Mouse (Mus musculus) megakaryocyte, adult 5-6 weeks (primary cell): ENCODE data around the gene Vill. TPM values are rescaled to one million over a fixed set of nuclear protein-coding genes. Genes with fewer than 3 reads are reported as not detected.
A peak's percentile ranks its signal among the peaks of the same experiment; 100 is the strongest.

Source experiments
- ATAC-seq: 2 replicates; pipeline ENCODE4 v1.8.0; 2016; ENCODE audit warnings: mild to moderate bottlenecking, inconsistent platforms; ENCODE audit not compliant: poor library complexity, severe bottlenecking
- total RNA-seq, 2 experiments: library from RNA; stranded (forward) in 1 of 2; stranded (reverse) in 1 of 2; fragments of 153-499, 151-499 nt in 1 of 2; fragments of 221-1000, 200-1000 nt in 1 of 2; gene quantifications; 2 replicates each; pipeline versions ENCODE4 v1.2.3 to v1.2.4; 2015 to 2017

Vill gene
- total RNA-seq, 2 experiments from 2014 or later: 17.0 to 92.7 TPM

DNA sequence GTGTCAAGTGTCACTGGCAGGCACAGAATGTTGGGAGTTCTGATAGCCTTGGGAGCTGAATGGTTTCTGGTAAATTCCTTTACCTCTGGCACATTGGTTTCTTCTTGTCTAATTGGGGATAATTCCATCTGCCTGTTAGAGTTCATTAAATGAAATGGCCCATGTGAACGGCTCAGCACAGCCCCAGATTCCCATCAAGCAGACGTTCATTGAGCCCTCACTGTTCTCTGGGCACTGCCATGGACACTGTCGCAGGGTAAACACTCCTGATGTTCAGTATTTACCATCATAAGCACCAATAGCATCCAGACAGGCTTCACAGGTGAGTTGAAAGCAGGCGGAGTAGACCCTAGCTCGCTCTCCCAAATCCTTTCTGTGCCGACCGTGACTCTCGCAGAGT lies 18.5 kb upstream of the Vill start:
- ATAC-seq: no peak

DNA sequence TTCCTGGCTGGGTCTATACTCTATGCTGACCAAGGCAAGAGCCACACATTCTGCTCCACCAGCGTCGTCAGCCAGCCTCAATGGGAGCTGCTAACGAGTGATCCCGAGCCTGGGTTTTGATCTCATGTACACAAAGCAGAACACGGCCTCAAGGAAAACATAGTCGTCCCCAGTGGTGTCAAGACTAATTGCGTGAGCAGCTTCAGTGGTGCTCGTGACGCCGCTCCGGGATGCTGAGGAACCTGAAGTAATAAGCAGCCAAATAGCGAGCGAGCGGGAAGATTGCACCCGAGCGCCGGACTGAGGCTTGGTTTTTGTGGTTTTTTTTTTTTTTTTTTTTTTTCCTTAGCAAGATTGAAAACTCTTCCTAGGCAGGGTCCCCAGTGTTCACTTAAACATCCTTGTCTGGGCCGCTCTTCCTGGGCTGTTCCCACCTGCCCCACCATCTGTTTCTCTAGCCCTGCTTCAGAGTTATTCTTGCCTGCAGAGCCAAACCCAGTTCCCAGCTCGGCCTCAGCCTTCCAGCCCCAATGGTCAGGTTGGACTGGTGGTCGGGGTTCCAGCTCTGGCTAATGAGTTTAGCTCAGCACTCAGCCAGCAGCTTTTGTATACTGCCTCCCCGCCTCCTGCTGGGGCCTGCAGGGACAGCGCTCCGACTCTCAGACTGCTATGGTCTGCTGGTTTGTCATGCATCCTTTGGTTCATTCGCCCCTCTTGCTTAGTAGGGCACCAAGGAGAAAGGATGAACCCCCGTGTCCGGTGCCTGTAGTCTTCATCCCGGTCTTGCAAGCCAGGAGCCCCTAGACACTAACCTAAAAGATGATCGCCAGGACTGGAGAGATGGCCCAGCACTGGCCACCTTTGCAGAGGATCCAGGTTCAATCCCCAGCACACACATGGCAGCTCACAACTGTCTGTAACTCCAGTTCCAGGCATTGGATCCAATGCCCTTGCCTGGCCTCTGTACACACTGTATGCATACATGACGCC lies 17.6 kb upstream of the Vill start:
- ATAC-seq: no peak

- ATAC-seq: peak; percentile 86
These were observed 16.7 kb upstream of the Vill start for GRCm38 (mm10) chr9:119035836-119036235.

- no peak for ATAC-seq
These were observed 15.4 kb upstream of the Vill start for GRCm38 (mm10) chr9:119037076-119037730.

DNA sequence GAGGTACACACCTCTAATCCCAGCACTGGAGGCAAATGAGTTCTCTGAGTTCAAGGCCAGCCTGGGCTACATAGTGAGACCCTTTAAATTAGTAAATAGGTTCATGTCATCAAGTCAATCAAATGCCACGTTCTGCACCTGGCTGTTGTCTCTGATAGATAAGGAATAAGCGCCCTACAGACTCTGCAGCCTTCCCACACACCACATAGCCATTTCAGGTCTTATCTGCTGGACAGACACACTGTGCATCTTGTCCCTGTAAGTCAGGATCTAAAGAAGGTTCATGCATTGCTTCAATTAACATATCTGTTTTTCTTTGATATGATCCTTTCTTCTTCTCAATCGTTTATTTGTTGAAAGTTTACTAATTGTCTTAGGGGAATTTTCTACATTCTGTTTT lies 14.0 kb upstream of the Vill start:
- ATAC-seq: no peak

DNA sequence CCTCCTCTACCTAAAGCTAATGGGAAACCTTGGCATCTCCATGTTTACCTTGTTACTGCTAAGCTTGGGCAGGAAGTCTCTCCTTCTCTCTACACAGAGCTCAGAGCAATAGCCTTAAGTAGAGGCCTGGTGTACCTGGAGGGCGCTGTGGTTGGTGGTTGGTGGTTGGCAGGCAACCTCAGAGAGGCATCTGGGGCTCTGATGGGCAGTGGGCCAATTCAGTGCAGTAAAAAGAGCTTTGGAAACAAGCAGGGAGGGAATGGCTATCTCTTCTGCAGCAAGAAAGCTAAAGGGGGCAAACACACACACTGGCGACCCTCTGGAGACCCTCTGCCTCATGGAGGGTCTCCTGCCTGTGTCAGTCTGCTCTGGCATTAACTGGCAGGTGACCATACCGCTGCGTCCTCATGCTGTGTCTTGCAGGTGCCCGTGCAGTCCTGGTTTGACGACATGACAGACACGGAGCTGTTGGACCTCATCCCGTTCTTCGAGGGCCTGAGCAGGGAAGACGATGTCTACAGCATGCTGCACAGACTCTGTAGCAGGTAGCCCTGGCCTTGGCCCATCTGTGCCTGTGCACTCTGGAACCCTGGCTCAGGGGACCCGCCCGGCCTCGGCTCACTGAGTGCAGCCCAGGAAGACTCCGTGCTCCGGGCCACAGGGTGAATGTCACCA lies 12.3 kb upstream of the Vill start:
- no peak for ATAC-seq

DNA sequence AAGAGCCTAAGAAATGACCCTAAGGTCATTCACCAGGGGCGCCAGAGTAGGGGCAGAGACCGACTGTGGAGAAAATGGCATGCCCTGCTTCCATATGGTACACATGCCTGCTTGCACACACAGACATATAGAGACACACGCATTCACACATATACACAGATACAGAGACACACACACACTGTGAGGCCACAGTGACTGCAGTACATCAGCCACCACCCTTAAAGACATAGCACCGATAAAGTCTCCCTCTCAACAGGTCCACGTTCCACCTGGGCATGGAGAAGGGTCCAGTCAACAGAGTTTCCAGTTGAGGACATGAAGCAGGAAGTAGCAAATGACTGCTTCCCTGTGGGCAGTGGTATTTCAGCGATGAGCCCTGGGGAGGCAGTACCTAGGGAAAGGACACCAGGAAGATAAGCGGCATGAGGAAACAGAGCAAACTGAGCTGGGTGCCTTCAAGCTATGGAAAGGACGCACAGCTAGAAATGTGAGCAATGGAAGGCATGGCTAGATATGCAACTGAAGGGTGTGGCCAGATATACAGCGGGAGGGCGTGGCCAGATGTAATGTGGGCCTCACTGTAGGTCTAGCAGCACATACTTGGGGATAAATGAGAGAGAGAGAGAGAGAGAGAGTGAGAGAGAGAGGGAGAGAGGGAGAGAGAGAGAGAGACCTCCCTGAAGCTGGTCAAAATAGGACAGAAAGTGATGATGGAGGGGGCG lies 4.2 kb upstream of the Vill start:
- no peak for ATAC-seq

DNA sequence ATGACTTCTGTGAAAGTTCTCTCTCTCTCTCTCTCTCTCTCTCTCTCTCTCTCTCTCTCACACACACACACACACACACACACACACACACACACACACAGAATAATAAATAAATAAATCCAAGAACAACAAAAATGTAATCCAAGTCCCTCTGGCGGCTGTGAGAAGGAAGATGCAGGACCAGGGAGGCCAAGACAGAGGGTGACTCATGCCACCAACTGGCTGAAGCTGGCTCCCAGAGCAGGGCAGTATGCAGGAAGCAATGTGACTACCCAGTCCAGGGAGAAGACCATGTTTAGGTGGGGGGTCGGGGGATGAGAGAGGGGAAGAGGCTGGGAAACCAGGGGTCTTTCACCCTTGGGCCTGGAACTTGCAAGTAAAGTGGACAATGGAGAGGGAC lies 1.4 kb upstream of the Vill start:
- no peak for ATAC-seq

GRCm38 (mm10) chr9:119053964-119054576 lies 1.5 kb downstream of the Vill start:
- ATAC-seq: no peak

GRCm38 (mm10) chr9:119055336-119055735 lies 2.8 kb downstream of the Vill start:
- ATAC-seq: no peak

- no peak for ATAC-seq
These were observed 5.7 kb downstream of the Vill start for GRCm38 (mm10) chr9:119058245-119058644.

- ATAC-seq: no peak
These were observed 8.1 kb downstream of the Vill start for GRCm38 (mm10) chr9:119060701-119061100.

DNA sequence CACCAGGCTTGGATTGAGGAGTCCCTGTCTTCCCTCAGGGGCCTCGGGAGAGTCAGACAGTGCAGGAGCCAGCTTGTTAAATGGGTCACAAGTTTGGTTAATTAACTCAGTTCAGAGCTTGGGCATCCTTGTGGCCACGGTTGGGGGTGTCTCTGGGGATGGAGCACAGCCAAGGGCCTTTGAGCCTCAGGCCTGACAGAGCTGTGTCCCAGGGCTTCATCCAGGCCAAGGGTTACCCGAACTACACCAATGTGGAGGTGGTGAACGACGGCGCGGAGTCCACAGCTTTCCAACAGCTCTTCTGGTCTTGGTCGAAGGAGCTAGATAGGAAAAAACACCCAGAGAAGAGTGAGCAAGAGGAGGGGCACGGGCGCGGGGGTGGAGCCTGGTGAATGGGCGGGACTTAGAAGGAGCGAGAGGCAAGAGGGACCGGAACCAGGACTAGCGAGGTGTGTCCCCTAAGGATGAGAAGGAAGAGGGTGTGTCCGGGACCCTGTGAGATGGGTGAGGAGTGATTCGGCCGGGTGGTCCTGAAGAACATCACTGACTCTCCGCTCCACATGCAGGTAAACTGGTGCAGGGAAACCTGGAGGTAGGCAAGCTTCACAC lies 10.6 kb downstream of the Vill start:
- peak; percentile 61 for ATAC-seq

DNA sequence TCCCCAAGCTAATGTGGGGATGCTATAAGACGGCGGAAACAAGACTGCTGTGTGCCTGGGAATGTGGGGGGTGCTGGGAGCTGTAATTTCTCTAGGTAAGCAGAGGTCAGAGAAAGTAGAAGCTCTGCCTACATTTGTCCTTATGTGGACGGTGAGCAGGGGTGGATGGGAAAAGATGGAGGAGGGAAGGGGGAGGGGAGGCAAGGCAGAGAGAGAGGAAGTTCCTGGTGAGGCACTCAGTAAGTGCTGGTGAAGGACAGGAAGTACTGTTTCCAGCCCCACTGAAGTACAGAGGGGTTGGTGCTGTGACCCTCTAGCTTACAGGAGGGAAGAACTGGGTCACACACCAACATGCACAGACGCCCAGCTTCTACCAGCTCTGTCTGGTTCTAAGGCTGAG lies 11.7 kb downstream of the Vill start:
- ATAC-seq: peak; percentile 70

GRCm38 (mm10) chr9:119067601-119068000 lies 15.0 kb downstream of the Vill start:
- ATAC-seq: peak; percentile 58

- ATAC-seq: no peak
These were observed 15.7 kb downstream of the Vill start for GRCm38 (mm10) chr9:119068266-119068665.

DNA sequence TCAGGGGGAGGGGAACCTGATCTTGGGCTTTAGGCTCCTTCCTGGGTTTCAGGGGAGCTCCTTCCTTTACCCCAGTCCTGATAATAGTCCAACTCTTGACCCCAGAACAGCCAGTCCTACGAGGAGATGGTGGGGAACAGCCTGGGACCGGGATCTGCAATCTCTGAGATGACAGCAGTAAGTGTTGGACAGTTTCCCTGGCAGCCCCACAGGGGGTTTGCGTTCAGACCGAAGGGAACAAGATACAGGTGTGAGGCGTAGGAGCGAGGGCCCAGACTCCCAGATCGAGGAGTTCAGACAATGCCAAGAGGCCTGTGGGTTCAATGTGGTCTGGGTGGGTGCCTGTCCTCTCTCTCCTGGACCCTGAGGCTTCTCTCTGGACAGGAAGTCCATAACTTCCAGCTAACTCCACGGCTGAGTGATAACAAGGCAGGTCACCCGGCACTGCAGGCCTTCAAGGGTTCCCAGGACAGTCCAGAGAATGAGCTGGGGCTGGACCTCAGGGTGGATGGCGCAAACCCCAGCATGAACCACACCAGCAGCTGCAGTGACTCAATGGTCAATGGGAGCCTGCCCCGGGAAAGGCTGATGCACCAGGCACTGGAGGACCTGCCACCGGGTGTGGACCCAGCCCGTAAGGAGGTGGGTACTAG lies 17.7 kb downstream of the Vill start:
- no peak for ATAC-seq

GRCm38 (mm10) chr9:119071786-119072185 lies 19.2 kb downstream of the Vill start:
- no peak for ATAC-seq

DNA sequence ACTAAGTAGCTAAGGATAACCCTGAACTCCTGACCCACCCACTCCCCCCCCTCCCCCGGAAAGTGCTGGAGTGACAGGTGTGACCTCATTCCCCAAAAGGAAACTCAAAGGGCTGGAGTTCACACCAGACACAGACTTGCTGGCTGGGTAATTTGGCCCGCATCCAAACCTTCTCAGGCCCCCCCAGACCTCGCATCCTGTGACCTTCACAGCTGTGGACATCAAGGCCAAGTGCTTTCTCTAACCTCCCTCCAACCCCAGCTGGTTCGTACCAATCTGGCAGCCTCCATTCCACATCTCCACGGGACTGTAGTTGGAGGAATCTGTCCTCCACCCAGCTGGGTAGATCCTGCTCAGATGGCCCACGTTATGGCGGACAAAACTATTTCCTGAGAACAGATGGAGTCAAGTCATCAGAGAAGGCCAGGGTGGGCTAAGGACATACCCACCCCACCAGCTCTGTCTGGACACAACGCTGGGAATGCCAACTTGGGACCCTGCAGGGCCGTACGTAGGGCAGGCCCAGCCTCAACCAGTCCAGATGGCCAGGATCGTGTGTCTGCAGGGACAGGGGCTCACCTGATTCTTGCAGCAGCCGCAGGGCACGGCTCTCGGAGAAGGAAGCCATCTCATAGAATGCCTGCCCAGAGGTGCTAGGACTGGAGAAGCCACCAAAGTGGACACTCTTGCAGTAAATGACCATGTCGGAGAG lies 20.8 kb downstream of the Vill start:
- no peak for ATAC-seq
